Mouse (Mus musculus) kidney, adult 2 months (tissue): Measurements from ENCODE around the gene Uqcc1.

Experiments used
- CTCF ChIP-seq: fragments of 200-500 bp; conservative IDR thresholded peaks from 2 replicates; pipeline ENCODE4 v1.5.1; 2011; ENCODE audit warnings: low read depth, mild to moderate bottlenecking, control low read depth, low read length, moderate library complexity, mixed read lengths; ENCODE audit not compliant: insufficient read depth, insufficient read length
- POLR2A ChIP-seq: fragments of 200-500 bp; IDR thresholded peaks from one replicate; pipeline ENCODE4 v1.6.1; 2011; ENCODE audit warnings: low read depth, low read length, control low read depth

GRCm38 (mm10) chr2:155838961-155839360, 91.1 kb downstream of the Uqcc1 start:
- TF ChIP-seq CTCF, result no peak
- no peak for TF ChIP-seq POLR2A
